Mouse (Mus musculus) T-helper 1 cell (primary cell): ENCODE results near the gene Jph3.

Experiments
- in situ Hi-C: fragments of 300-600 bp; cut with MboI, MseI; formaldehyde crosslinking; loops from one replicate; pipeline ENCODE4 v1.15.1; 2025; ENCODE audit warnings: high pct_unique_total_duplicates

Gene Jph3

DNA sequence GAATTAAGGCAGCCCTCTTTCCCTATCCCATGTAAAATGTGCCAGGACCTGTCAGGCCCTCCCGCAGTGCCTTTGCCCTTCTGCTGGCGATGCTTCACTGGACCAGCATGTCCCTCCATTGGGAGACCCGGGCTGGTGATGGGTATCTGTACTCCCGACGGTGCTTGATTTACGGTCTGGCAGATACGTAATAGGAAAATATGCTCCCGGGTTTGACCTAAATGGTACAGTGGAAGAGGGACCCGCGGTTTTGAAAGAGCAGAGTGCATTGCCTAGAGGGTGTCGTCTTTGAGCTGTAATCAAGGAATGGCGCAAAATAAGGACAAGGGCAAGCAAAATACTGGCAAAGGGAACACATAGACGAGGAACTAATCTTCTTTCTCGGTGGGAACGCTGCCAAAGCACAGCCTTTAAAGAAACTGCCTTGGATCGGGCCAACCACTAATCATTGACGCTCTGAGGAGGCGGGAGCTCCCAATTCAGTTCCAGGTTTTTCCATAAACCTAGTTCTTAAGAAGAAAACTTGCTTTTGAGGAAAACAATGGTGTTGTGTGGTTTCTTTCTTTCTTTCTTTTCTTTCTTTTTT is 100.4 kb downstream of the Jph3 start:
- in situ Hi-C loops: no loop called here

- in situ Hi-C loops: no loop called here
These were observed 102.6 kb downstream of the Jph3 start for GRCm38 (mm10) chr8:121832061-121832460.

DNA sequence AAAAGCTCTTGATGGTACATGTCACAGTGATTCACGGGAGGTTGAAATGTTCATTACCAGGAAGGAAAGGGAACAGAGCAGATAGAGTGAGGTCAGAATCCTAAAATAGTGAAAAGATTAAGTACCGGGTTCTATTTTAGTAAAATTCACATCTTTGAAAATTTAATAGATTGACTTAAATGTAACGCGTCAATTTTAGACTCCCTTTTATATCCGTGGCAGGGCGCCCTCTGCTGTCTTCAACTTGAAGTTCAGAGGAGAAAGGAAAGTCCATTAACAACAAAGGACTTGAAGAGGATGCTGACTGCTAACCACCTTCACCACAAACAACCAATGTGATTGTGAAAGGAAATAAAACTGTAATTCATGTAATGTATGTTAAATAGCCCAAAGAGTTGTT is 103.1 kb downstream of the Jph3 start:
- in situ Hi-C loops: no loop called here

DNA sequence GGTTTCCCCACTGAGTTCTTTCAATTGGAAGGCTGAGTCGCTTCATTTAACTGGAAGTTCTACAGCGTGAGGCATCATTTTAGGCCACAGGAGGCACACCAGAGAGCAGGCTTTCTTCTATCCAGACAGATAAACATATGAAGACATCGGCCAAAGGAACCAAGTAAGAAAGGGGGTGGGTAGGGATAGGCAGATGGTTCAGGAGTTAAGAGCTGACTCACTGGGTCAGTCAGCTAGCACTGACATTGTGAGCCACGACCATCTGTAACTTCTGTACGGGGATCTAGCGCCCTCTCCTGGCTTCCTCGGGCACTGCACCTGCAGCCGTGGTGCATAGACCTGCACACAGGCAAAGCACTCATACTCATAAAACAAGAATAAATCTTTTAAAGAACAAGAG is 111.8 kb downstream of the Jph3 start:
- in situ Hi-C loops: no loop called here

GRCm38 (mm10) chr8:121842064-121842955 is 112.9 kb downstream of the Jph3 start:
- in situ Hi-C loops: no loop called here

- in situ Hi-C loops: no loop called here
These were observed 113.8 kb downstream of the Jph3 start for GRCm38 (mm10) chr8:121843184-121843733.
